Mouse (Mus musculus): ENCODE data around the gene Ankrd27. TPM values are rescaled to one million over a fixed set of nuclear protein-coding genes. Genes with fewer than 3 reads are reported as not detected.
"Not testable (repeated sequence)": the region's sequence is repeated elsewhere in the genome, so short reads cannot be mapped to it uniquely, and the experiment has no call there.

The Ankrd27 gene
- polyA plus RNA-seq, 1 experiment from 2014 or later, result 35.9 TPM

- not testable (repeated sequence) for H3K27ac ChIP-seq (replicated peaks; ENCODE audit: low read depth, low read length); H3K36me3 ChIP-seq (ENCODE audit: control insufficient read depth, insufficient read depth, low read length); H3K9ac ChIP-seq (ENCODE audit: low read length); DNase-seq (ENCODE audit: low spot score); H3K27me3 ChIP-seq (ENCODE audit: control insufficient read depth, insufficient read depth, low read length); ATAC-seq (ENCODE audit: insufficient number of reproducible peaks, low FRiP score, low TSS enrichment, low read depth); H3K4me3 ChIP-seq (ENCODE audit: low read depth, low read length); H3K4me2 ChIP-seq (ENCODE audit: low read depth, severe bottlenecking); H3K9me3 ChIP-seq (ENCODE audit: control insufficient read depth, low read length); H3K4me1 ChIP-seq (ENCODE audit: control insufficient read depth, insufficient read depth, low read length)
- WGBS, result 25% methylated on average over 6 of the region's 6 CpGs
These were observed 15.2 kb upstream of the Ankrd27 start for GRCm38 (mm10) chr7:35570883-35571282.

GRCm38 (mm10) chr7:35579849-35580248 is 6.2 kb upstream of the Ankrd27 start:
- Histone ChIP-seq H3K27ac (replicated peaks; ENCODE audit: low read depth, low read length) (no peak overlapping the region), H3K9ac (ENCODE audit: low read length) (no peak overlapping the region), H3K9me3 (ENCODE audit: control insufficient read depth, low read length) (no peaks in the 10 kb centered on the region), H3K4me3 (ENCODE audit: low read depth, low read length) (no peak overlapping the region), H3K4me2 (ENCODE audit: low read depth, severe bottlenecking) (no peak overlapping the region), H3K36me3 (ENCODE audit: control insufficient read depth, insufficient read depth, low read length) (no peaks in the 10 kb centered on the region), H3K27me3 (ENCODE audit: control insufficient read depth, insufficient read depth, low read length) (peaks cover 21% of the 10 kb centered on the region), H3K4me1 (ENCODE audit: control insufficient read depth, insufficient read depth, low read length) (peaks cover 6% of the 10 kb centered on the region)
- WGBS, result 35% methylated on average over 4 of the region's 4 CpGs
- ATAC-seq (ENCODE audit: insufficient number of reproducible peaks, low FRiP score, low TSS enrichment, low read depth) (no peak), DNase-seq (ENCODE audit: low spot score) (peak; percentile 70)

DNA sequence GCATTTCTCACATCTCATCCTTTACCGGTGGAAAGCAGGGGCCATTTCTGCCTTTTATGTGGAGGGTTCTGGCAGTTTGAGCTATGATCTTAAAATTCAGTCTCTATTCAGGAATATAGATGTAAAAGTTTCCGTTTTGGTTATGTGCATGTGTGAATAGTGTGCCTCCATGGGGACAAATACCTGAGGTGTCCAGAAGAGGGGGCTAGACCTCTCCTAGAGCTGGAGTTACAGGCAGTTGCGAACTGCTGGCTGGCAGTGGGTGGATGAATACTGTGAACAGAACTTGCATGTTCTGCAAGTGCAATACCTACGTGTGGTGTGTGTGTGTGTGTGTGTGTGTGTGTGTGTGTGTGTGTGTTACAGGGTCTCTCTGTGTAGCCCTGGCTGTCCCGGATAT is 3.3 kb upstream of the Ankrd27 start:
- Histone ChIP-seq H3K27me3 (ENCODE audit: control insufficient read depth, insufficient read depth, low read length) (peaks cover 23% of the 10 kb centered on the region), H3K4me2 (ENCODE audit: low read depth, severe bottlenecking) (no peak overlapping the region), H3K4me3 (ENCODE audit: low read depth, low read length) (no peak overlapping the region), H3K9ac (ENCODE audit: low read length) (no peak overlapping the region), H3K27ac (replicated peaks; ENCODE audit: low read depth, low read length) (no peak overlapping the region), H3K4me1 (ENCODE audit: control insufficient read depth, insufficient read depth, low read length) (peaks cover 13% of the 10 kb centered on the region), H3K36me3 (ENCODE audit: control insufficient read depth, insufficient read depth, low read length) (no peaks in the 10 kb centered on the region), H3K9me3 (ENCODE audit: control insufficient read depth, low read length) (no peaks in the 10 kb centered on the region)
- ATAC-seq (ENCODE audit: insufficient number of reproducible peaks, low FRiP score, low TSS enrichment, low read depth) (no peak), DNase-seq (ENCODE audit: low spot score) (no peak)
- WGBS, result 73% methylated on average over 5 of the region's 5 CpGs

- Histone ChIP-seq H3K4me3 (ENCODE audit: low read depth, low read length) (no peak overlapping the region), H3K4me2 (ENCODE audit: low read depth, severe bottlenecking) (no peak overlapping the region)
These were observed 2.5 kb upstream of the Ankrd27 start for GRCm38 (mm10) chr7:35583476-35584025.

GRCm38 (mm10) chr7:35584068-35584785 is 1.8 kb upstream of the Ankrd27 start:
- Histone ChIP-seq H3K4me3 (ENCODE audit: low read depth, low read length) (peak overlapping the region; percentile 59), H3K36me3 (ENCODE audit: control insufficient read depth, insufficient read depth, low read length) (no peaks in the 10 kb centered on the region), H3K9ac (ENCODE audit: low read length) (peak overlapping the region; percentile 22), H3K4me1 (ENCODE audit: control insufficient read depth, insufficient read depth, low read length) (peaks cover 13% of the 10 kb centered on the region), H3K27ac (replicated peaks; ENCODE audit: low read depth, low read length) (no peak overlapping the region), H3K4me2 (ENCODE audit: low read depth, severe bottlenecking) (peak overlapping the region; percentile 98), H3K27me3 (ENCODE audit: control insufficient read depth, insufficient read depth, low read length) (peaks cover 23% of the 10 kb centered on the region), H3K9me3 (ENCODE audit: control insufficient read depth, low read length) (no peaks in the 10 kb centered on the region)
- ATAC-seq (ENCODE audit: insufficient number of reproducible peaks, low FRiP score, low TSS enrichment, low read depth) (no peak), DNase-seq (ENCODE audit: low spot score) (no peak)
- 4% methylated on average over 36 of the region's 36 CpGs for WGBS

More at GRCm38 (mm10) chr7:35583476-35584025, 2.5 kb upstream of the Ankrd27 start:
- H3K27me3 ChIP-seq (ENCODE audit: control insufficient read depth, insufficient read depth, low read length), result peaks cover 23% of the 10 kb centered on the region
- no peaks in the 10 kb centered on the region for H3K36me3 ChIP-seq (ENCODE audit: control insufficient read depth, insufficient read depth, low read length)
- H3K9ac ChIP-seq (ENCODE audit: low read length), result no peak overlapping the region
- WGBS, result 6% methylated on average over 11 of the region's 11 CpGs
- DNase-seq (ENCODE audit: low spot score) (no peak), ATAC-seq (ENCODE audit: insufficient number of reproducible peaks, low FRiP score, low TSS enrichment, low read depth) (no peak)
- no peaks in the 10 kb centered on the region for H3K9me3 ChIP-seq (ENCODE audit: control insufficient read depth, low read length)
- H3K4me1 ChIP-seq (ENCODE audit: control insufficient read depth, insufficient read depth, low read length), result peaks cover 13% of the 10 kb centered on the region
- no peak overlapping the region for H3K27ac ChIP-seq (replicated peaks; ENCODE audit: low read depth, low read length)

- Histone ChIP-seq H3K27me3 (ENCODE audit: control insufficient read depth, insufficient read depth, low read length) (peaks cover 23% of the 10 kb centered on the region), H3K27ac (replicated peaks; ENCODE audit: low read depth, low read length) (no peak overlapping the region), H3K4me3 (ENCODE audit: low read depth, low read length) (peak overlapping the region; percentile 59), H3K9ac (ENCODE audit: low read length) (peak overlapping the region; percentile 22), H3K4me1 (ENCODE audit: control insufficient read depth, insufficient read depth, low read length) (peaks cover 13% of the 10 kb centered on the region), H3K9me3 (ENCODE audit: control insufficient read depth, low read length) (no peaks in the 10 kb centered on the region), H3K4me2 (ENCODE audit: low read depth, severe bottlenecking) (peak overlapping the region; percentile 98), H3K36me3 (ENCODE audit: control insufficient read depth, insufficient read depth, low read length) (no peaks in the 10 kb centered on the region)
- DNase-seq (ENCODE audit: low spot score), result peak; percentile 68
- WGBS, result under 1% methylated on average over 44 of the region's 50 CpGs
- no peak for ATAC-seq (ENCODE audit: insufficient number of reproducible peaks, low FRiP score, low TSS enrichment, low read depth)
These were observed 1.3 kb upstream of the Ankrd27 start for GRCm38 (mm10) chr7:35584786-35585190.

GRCm38 (mm10) chr7:35585191-35586054 is 621 bp upstream of the Ankrd27 start, which contains the start of gene Rgs9bp:
TSS of gene Rgs9bp (minus strand) at chr7:35585582.
- ATAC-seq (ENCODE audit: insufficient number of reproducible peaks, low FRiP score, low TSS enrichment, low read depth) (peak; percentile 76), DNase-seq (ENCODE audit: low spot score) (peak; percentile 84)
- WGBS, result under 1% methylated on average over 44 of the region's 45 CpGs
- Histone ChIP-seq H3K27me3 (ENCODE audit: control insufficient read depth, insufficient read depth, low read length) (peaks cover 23% of the 10 kb centered on the region), H3K4me3 (ENCODE audit: low read depth, low read length) (peak within 1 kb of the TSS; percentile 59), H3K9ac (ENCODE audit: low read length) (peak within 1 kb of the TSS; percentile 69), H3K4me2 (ENCODE audit: low read depth, severe bottlenecking) (peak within 1 kb of the TSS; percentile 98), H3K9me3 (ENCODE audit: control insufficient read depth, low read length) (no peaks in the 10 kb centered on the region), H3K4me1 (ENCODE audit: control insufficient read depth, insufficient read depth, low read length) (peaks cover 13% of the 10 kb centered on the region), H3K27ac (replicated peaks; ENCODE audit: low read depth, low read length) (no peak within 1 kb of the TSS), H3K36me3 (ENCODE audit: control insufficient read depth, insufficient read depth, low read length) (no peaks in the 10 kb centered on the region)

- H3K4me3 ChIP-seq (ENCODE audit: low read depth, low read length), result peak overlapping the region; percentile 59
- H3K9me3 ChIP-seq (ENCODE audit: control insufficient read depth, low read length), result no peaks in the 10 kb centered on the region
- H3K4me1 ChIP-seq (ENCODE audit: control insufficient read depth, insufficient read depth, low read length), result peaks cover 13% of the 10 kb centered on the region
- H3K27me3 ChIP-seq (ENCODE audit: control insufficient read depth, insufficient read depth, low read length), result peaks cover 23% of the 10 kb centered on the region
- ATAC-seq (ENCODE audit: insufficient number of reproducible peaks, low FRiP score, low TSS enrichment, low read depth), result no peak
- H3K36me3 ChIP-seq (ENCODE audit: control insufficient read depth, insufficient read depth, low read length), result peaks cover under 1% of the 10 kb centered on the region
- 25% methylated on average over 15 of the region's 15 CpGs for WGBS
- H3K9ac ChIP-seq (ENCODE audit: low read length), result peak overlapping the region; percentile 69; the same call in 1 of the 2 replicates
- no peak overlapping the region for H3K27ac ChIP-seq (replicated peaks; ENCODE audit: low read depth, low read length)
- H3K4me2 ChIP-seq (ENCODE audit: low read depth, severe bottlenecking), result peak overlapping the region; percentile 98
- DNase-seq (ENCODE audit: low spot score), result no peak
These were observed 932 bp downstream of the Ankrd27 start for GRCm38 (mm10) chr7:35586906-35587445.
